Mouse (Mus musculus) adrenal gland, adult 10 weeks (tissue): ENCODE data around the gene Melk. TPM values are rescaled to one million over a fixed set of nuclear protein-coding genes. Genes with fewer than 3 reads are reported as not detected.

Experiments
- polyA plus RNA-seq: library from polyadenylated mRNA; stranded (reverse); fragments of 350-450 nt; fragmentation: Illumina TruSeq; extraction: RNeasy Lipid Tissue Mini Kit (QIAGEN cat#74804); gene quantifications from one replicate; pipeline ENCODE4 v1.2.3, GENCODE M21; 2014; ENCODE audit warnings: low read depth, low replicate concordance

Melk gene
- polyA plus RNA-seq, result 1.9 TPM

DNA sequence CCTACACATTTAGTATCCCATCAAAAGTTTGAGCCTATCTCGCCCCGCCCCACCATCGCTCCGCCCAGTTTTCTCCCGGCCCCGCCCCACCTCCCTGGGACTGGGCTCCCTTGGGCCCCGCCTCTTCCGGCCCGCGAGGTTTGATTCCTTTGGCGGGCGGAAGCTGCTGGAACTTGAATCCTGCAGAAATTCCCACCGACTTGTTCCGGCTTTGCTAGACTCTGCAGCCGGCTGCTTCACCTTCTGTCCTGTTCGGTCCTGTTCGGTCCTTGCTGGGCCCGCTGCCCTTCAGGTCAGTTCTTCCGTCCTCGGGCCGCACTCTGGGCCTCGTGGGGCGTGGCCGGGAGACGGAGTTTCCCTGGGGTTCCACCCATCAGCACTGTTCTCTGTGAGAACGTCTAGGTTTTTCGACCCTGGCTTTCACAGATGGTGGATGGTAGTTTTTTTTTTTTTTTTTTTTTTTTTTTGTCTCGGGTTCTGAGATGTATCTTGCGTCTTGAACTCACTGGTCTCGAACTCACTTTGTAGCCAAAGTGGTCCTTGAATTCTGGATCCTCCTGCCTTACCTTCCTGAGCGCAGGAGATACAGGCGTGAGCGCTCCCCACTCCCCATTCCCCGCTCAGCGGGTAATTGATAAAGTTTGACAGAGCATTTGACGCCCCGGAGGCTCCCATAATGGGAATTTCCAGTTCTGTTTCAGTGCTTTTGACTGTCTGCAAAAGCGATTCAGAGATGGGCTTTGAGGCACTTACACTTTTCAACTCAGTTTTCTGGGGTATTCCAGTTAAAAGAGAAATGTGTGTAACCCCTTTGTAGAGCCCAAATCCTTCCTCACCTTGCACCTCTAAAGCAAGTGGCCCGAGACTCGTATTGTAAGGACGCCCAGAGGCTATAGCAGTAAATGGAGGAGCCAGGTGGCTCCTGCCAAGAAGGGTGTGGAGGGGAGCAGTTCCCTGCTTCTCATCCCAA lies at the start of gene Melk:
Gene Melk, plus strand, starts transcription at position 96 of the 970 bp plus-strand sequence.

Other genes with a start within 250 kb of the Melk start
- gene Gne, start 216.7 kb upstream of the Melk start, polyA plus RNA-seq, result 10.6 TPM
- gene Rnf38, start 67.1 kb upstream of the Melk start, polyA plus RNA-seq, result 42.7 TPM